Mouse (Mus musculus): ENCODE measurements around the gene Efcab12.
A peak's percentile ranks its signal among the peaks of the same experiment; 100 is the strongest.

The Efcab12 gene

DNA sequence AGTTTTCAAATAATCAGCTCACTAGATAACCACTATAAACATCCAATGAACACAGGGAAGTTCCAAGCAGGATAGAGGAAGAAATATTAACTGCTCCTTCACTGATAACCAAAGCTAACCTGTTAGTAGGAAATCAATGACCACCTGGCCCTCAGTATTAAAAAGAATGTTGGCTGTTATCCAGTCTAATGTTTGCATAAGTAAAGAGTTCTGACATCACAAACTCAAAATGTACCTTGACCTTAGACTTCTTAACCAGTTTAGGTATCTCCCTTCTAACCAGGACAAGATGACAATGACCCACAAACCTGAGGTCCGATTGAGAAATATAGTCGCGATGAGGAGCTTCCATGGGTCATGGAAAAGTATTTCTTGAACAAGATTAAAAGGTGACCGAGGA is 6.8 kb upstream of the Efcab12 start:
- DNase-seq (ENCODE audit: low read depth) = no peak

- DNase-seq (ENCODE audit: low read depth) = peak; percentile 25
These were observed 533 bp upstream of the Efcab12 start for GRCm38 (mm10) chr6:115838745-115839144.

DNA sequence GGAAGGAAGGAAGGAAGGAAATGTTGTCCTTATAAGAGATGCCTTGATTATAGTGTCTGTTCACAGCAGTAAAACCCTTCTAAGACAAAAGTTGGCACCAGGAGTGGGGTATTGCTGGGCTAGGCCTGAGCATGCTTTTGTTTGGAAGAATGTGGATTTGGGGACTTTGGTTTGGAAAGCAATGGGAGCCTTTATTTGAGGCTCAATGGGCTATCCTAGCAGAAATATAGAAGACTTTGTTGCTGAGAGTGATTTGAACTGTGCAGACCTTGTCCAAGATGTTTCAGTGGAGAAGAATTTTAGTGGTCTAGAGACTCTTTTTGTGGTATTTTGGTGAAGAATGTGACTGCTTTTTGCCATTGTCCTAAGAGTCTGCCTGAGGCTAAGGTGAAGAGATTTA is 4.4 kb downstream of the Efcab12 start:
- DNase-seq (ENCODE audit: low read depth) = no peak

DNA sequence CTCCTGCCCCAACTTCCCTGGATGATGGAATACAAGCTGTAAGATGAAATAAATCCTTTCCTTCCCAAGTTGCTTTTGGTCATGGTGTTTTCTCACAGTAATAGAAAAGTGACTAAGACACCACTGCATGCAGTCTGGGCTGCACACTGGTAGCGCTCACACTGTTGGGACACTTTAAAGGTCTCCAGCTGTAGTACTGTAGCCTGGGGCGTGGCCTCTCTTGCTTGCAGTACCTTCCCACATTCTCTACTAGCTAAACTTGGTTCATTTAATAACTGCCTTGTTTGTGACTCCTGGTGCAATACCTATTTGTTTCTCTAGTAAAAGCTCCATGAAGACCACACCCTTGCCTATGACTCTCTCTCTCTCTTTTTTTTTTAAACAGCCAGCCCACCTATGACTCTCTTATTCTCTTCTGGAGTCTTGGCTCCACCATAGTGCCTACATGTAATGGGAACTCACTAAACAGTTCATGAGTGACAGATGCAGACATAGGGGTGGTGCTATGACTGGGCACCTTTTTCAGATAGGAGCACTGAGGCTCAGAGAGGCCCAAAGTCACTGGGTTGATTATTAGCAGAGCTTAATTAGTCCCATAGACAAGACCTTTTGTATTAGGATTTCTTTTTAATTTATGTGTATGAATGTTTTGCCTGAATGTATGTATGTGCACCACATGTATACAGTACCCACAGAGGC is 5.9 kb downstream of the Efcab12 start:
- DNase-seq (ENCODE audit: low read depth) = no peak

- DNase-seq (ENCODE audit: low read depth) = no peak
These were observed 7.2 kb downstream of the Efcab12 start for GRCm38 (mm10) chr6:115830779-115831601.

- peak; percentile 94 for DNase-seq (ENCODE audit: low read depth)
These were observed 14.3 kb downstream of the Efcab12 start for GRCm38 (mm10) chr6:115823850-115824464.

- DNase-seq (ENCODE audit: low read depth) = no peak
These were observed 16.8 kb downstream of the Efcab12 start for GRCm38 (mm10) chr6:115821216-115821993.

- no peak for DNase-seq (ENCODE audit: low read depth)
These were observed 20.1 kb downstream of the Efcab12 start for GRCm38 (mm10) chr6:115818129-115818528.

DNA sequence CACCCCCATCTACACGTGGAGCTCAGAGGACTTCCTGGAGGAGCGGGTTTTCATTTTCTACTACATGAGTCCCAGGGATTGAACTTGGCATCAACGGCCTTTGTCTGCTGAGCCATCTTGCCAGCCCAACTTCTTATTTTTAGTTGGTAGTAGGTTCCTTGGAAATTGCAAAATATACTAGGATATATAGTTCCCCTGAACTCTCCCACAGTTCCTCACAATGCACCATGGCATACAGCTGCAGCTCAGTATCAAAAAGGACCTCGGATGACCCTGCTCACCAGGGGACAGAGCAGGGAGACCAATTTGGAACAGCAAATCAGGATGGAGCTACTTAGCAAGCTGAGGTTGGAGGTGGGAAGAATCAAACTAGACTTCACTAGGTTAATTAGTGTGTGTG is 23.2 kb downstream of the Efcab12 start:
- DNase-seq (ENCODE audit: low read depth) = no peak

- DNase-seq (ENCODE audit: low read depth) = peak; percentile 70
These were observed 24.1 kb downstream of the Efcab12 start for GRCm38 (mm10) chr6:115814104-115814503.

GRCm38 (mm10) chr6:115811606-115812005 is 26.6 kb downstream of the Efcab12 start:
- no peak for DNase-seq (ENCODE audit: low read depth)

- DNase-seq (ENCODE audit: low read depth) = peak; percentile 97
These were observed 29.6 kb downstream of the Efcab12 start, which contains the start of gene Rpl32 for GRCm38 (mm10) chr6:115808488-115809231. Rpl32 (minus strand) TSS chr6:115808747.

DNA sequence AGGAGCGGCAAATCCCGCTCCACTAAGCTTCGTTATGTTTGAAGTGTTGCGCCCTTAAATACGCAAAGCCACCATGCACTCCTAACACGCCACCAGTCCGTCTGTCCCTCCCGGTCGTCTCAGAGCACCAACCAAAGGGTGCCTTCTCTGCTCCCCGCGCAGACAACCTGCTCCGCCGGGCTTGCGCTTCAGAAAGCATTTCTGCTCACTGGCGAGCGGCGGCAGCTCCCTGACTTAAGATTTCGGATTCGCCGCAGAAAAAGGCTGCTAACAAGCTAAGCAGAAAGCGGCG is 30.1 kb downstream of the Efcab12 start:
- no peak for DNase-seq (ENCODE audit: low read depth)

DNA sequence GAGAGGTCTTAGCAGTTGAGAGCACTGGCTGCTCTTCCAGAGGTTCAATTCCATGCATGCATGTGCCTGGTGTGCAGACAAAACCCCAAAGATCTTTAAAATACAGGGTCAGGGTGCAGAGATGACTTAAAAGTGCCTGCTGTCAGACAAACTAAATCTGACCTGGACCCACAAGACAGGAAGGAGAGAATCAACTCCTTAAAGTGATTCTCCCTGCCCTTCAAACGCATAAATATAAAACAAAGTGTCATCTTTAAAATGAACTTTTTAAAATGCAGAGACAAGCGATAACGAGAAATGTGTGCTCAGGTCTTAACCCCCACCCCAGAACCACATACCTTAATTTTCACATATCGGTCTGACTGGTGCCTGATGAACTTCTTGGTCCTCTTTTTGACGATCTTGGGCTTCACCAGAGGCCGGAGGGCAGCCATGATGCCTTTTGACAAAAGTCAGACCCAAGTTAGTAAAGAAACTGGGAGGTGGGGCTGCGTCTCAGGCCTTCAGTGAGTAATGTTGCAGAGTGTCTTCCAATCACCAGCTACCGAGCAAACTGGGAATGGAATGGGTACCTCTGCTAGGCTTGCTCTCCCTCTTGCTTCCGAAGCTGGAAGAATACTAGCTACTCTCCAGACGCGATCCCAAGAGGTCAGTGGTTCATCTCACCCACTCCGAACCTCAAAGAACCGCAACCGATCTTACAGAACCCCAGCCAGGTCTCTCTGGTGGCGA is 30.6 kb downstream of the Efcab12 start:
- DNase-seq (ENCODE audit: low read depth) = no peak

DNA sequence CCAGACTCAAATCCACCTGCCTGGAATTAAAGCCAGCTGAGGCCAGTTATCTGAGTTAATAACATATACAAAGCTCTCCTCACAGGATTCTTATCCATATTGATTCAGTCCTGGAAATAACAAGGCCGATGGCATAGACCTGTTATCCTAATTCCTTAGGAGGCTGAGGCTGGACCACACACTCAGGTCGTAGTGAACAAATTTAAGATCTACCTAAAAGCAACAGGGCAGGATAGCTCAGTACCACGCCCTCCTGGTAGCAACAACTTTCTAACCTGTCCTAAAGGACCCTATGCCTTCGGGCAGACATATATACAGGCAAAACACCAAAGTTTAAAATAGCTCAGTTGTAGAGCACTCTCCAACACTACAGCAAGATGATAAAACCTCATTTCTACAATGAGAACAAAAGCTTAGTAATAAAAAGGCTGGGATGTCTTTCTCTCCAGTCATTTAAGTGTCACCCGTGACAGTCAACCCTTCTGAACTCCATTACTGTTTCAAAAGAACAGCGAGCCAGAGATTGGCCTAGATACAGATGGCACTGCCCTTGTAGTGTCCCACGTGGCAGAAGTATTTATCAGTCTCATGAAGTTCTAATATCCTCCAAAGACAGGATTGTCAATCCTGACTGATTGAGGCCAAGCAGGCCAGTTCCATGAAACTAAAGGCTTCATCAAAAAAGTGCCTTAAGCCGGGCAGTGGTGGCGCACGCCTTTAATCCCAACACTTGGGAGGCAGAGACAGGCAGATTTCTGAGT is 33.6 kb downstream of the Efcab12 start:
- DNase-seq (ENCODE audit: low read depth) = no peak

DNA sequence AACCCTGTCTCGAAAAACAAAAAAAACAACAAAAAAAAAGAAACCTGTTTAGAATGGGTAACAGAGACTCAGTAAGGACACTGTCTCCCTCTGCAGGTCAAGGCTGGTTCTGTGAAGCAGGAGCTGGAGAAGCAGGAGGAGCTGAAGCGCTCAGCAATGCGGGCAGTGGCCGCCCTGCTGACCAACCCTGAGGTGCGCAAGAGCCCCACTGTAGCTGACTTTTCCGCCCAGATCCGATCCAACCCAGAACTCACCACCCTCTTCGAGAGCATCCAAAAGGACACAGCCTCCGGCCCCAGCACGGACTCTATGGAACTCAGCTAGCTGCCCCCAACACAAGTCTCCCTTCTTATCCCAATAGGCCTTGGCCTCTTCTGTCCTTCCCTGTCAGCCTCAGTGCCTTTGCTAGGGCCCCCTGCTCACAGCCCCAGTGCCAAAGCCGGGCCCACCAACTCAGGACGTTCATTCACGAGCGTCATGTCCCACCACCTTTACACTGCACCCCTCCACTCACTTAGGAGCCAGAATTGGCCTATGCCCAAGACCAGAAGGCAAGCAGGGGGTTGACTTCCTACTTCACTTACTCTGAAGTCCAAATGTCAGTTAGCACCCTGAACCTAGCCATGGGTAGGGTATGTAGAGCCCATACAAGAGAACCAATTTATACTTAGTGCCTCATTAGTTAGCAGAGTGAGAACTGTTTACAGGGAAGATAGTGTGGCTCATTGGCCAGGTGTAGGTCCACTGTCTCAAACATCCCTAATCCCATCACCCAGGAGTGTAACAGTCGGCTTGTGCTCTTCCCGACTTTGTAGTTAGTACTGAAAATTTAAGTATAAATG is 34.5 kb downstream of the Efcab12 start:
- DNase-seq (ENCODE audit: low read depth) = peak; percentile 74

GRCm38 (mm10) chr6:115801811-115802210 is 36.4 kb downstream of the Efcab12 start:
- no peak for DNase-seq (ENCODE audit: low read depth)

DNA sequence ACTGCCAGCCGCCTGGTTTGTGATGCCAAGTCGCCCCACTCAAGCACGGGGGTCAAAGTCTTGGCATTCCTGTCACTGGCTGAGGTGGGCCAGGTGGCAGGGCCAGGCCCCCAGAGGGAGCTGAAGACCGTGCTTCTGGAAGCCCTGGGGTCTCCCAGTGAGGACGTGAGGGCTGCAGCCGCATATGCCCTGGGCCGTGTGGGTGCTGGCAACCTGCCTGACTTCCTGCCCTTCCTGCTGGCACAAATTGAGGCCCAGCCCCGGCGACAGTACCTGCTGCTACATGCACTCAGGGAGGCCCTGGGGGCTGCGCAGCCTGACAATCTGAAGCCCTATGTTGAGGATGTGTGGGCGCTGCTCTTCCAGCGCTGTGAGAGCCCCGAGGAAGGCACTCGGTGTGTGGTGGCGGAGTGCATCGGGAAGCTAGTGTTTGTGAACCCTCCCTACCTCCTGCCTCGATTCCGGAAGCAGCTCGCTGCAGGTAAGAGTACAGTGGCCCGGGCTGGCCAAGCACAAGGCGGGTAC is 45.5 kb downstream of the Efcab12 start:
- peak; percentile 55 for DNase-seq (ENCODE audit: low read depth)
